Mouse (Mus musculus) brain, embryonic 14.5 days (tissue): Measurements from ENCODE around the gene Actg1. TPM values are rescaled to one million over a fixed set of nuclear protein-coding genes. Genes with fewer than 3 reads are reported as not detected.

Experiments used
- DNase-seq: peaks from one replicate; pipeline ENCODE4 v3.0.0-alpha.2; 2011; ENCODE audit warnings: low read depth
- CTCF ChIP-seq: fragments of 200-500 bp; IDR thresholded peaks from 2 replicates; pipeline ENCODE4 v1.5.1; 2012; ENCODE audit warnings: inconsistent platforms, mild to moderate bottlenecking, moderate library complexity, borderline replicate concordance; ENCODE audit not compliant: insufficient read depth, insufficient read length; ENCODE audit errors: extremely low read depth
- POLR2A ChIP-seq: fragments of 200-500 bp; IDR thresholded peaks from 2 replicates; pipeline ENCODE4 v1.6.1; 2012; ENCODE audit warnings: mild to moderate bottlenecking, inconsistent platforms, borderline replicate concordance; ENCODE audit not compliant: poor library complexity, insufficient read depth, insufficient read length, severe bottlenecking; ENCODE audit errors: extremely low read depth
- polyA plus RNA-seq: library from polyadenylated mRNA; depleted of rRNA; stranded (reverse); fragments of >200 nt; gene quantifications from 2 replicates; pipeline ENCODE4 v1.2.3, GENCODE M21; 2012; rRNA removed

Gene Actg1
- polyA plus RNA-seq, 1 experiment = 3,108 TPM

DNA sequence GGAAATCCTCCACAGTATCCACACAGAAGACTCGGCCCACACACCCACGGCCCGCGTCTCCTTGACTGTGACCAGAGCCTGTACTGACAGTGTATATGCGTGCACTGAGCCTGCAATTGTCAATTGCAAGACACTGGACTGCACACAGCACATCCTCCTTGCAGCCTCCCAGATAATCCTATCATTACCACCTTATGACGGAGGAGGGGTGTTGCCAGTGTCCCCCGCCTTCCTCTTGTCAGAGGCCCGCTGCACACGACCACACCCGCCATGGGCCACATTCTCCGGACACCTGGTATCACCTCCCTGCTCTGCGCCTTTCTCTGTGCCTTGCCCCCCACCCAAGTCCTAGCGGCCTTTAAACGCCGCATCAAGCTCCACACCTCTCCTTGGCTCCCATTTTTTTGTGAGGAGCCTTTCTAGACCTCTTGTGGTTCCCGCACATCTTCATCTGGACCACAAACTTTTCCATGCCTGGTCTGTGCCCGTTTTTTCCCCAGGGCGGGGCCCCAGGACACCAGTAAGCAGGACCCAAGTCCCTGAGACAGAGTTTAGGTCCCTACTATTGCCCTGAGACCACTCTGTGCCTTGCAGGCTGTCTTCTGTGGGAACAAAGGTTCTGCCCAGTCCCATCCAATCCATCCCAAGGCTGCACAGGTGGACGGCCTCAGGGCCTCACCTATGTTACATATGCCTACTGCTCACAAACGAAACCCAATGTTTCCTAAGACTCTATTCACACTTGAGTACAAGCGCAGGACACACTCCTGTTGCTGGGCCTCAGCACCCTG is 44.6 kb downstream of the Actg1 start:
- no peak for DNase-seq
- TF ChIP-seq POLR2A (no peak), CTCF (no peak)

DNA sequence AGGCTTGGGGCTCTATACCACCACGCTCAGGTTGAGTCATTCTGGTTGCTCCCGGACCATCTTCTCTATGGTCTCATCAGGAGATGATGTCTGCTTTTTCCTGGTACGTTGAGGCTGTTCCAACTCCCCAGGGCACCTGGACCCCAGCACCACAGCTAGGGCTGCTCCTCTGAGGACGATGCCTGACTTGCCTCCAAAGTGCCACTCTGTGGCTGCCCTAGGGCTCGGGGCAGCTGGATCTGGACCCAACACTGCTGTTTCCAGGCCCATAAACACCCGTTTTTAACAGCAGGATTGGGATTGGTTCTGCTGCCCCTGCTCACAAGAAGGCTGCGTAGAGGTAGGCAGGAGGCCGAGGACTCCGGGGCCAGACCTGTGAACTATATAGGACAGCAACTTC is 45.2 kb downstream of the Actg1 start:
- TF ChIP-seq CTCF (no peak), POLR2A (no peak)
- DNase-seq = no peak

DNA sequence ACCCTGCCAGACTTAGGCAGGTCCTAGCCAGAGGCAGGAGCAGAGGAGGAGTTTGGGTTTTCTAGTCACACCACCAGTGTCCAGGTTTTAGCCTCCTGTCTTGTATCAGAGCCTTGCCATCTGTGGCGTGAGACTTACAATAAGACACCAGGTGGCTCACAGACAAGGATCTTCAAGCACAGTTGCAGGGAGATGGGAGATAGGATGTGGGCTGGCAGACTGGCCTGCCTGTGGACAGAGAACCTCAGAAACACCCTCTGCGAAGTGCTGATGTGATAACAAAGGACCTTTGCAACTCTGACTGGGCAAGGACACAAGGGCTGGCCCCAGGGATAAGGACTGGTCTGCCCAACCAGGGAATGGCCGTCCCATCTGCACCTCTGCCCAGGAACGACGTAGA is 48.9 kb downstream of the Actg1 start:
- no peak for TF ChIP-seq CTCF
- TF ChIP-seq POLR2A = no peak
- DNase-seq = peak; percentile 56

- DNase-seq = no peak
- TF ChIP-seq POLR2A (no peak), CTCF (no peak)
Measured at GRCm38 (mm10) chr11:120298441-120299141, 49.8 kb downstream of the Actg1 start.

DNA sequence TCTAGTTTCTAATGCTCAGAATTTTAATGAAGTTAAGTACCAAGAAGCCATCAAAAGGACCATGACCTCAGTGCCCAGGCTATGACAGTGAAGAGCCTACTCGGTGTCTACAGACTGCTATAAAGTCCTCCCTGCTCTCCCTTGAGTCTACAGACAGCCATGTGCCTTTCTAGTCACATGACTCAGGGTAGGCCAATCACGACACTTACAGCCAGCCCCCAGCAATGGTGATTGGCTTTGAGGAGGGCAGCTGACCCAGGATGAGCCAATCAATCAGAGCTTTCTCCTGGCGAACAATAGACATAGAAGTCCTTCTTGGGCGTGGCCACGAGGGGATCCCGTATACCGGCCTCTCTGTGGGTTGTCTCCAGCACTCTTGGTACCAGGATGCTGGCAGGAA is 50.6 kb downstream of the Actg1 start:
- TF ChIP-seq CTCF (no peak), POLR2A (no peak)
- DNase-seq = peak; percentile 41

DNA sequence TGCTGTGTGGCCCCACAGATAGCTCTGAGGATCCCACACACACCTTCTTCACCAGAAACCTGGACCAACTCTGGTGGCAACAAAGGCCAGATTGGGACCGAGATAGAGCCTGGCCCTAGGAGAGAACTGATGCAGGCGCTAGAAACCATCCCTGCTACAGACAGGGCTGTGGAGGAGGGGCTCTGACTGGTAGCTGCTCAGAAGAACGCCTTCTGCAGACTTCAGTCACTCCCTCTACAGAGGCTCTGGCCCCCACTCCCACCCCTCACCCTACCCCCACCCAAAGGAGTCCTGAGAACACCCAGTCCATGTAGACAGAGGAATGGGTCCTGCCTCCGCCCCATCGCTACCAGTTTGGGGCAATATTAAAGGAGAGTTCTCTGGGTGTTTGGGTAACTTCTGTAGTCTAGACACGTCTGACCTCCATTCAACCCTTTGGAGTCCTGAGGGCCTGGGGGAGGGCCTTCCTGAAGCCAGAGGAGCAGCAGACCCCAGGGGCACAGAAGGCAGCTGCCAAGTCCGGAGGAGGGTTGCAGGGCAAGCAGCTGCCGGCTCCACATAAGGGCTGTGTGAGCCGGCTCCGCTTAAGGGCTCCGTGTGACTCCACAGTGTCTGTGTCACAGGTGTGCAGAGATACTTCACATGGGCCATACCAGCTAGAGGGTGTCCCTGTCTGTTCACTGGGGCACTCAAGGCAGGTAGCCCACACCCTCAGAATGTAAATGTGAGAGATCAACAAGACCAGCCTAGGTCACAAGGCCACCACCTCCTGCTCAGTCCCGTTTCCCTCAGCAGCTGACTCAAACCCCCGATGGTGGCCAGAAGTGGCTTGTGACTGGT is 51.8 kb downstream of the Actg1 start:
- peak; percentile 66 for DNase-seq
- TF ChIP-seq POLR2A (no peak), CTCF (no peak)

Other genes starting within 250 kb of the Actg1 start
- gene Tepsin, start 249.8 kb downstream of the Actg1 start, polyA plus RNA-seq = 47.4 and 59.4 TPM in 2 replicates
- 28.0 and 39.0 TPM in 2 replicates for gene Ndufaf8, start 249.6 kb downstream of the Actg1 start, polyA plus RNA-seq
- gene Slc38a10, start 197.2 kb downstream of the Actg1 start, polyA plus RNA-seq = 122 and 134 TPM in 2 replicates
- gene Bahcc1, start 115.6 kb downstream of the Actg1 start, polyA plus RNA-seq = 29.0 and 47.0 TPM in 2 replicates
- gene Fscn2, start 13.0 kb upstream of the Actg1 start, polyA plus RNA-seq = 0.95 and 0.96 TPM in 2 replicates
- 114 and 122 TPM in 2 replicates for gene Faap100, start 30.2 kb upstream of the Actg1 start, polyA plus RNA-seq
- gene Nploc4, start 89.2 kb upstream of the Actg1 start, polyA plus RNA-seq = 62.6 and 63.2 TPM in 2 replicates
- gene Tspan10, start 94.1 kb upstream of the Actg1 start, polyA plus RNA-seq = 0.04 and 0.10 TPM in 2 replicates
- gene Pde6g, start 105.0 kb upstream of the Actg1 start, polyA plus RNA-seq = 0.34 and 0.53 TPM in 2 replicates
- gene Oxld1, start 109.5 kb upstream of the Actg1 start, polyA plus RNA-seq = 7.1 and 12.2 TPM in 2 replicates
- 24.2 and 35.7 TPM in 2 replicates for gene Ccdc137, start 109.6 kb upstream of the Actg1 start, polyA plus RNA-seq
- 42.4 and 45.8 TPM in 2 replicates for gene Arl16, start 119.1 kb upstream of the Actg1 start, polyA plus RNA-seq
- 96.3 and 107 TPM in 2 replicates for gene Mrpl12, start 136.1 kb upstream of the Actg1 start, polyA plus RNA-seq
- gene Slc25a10, start 143.3 kb upstream of the Actg1 start, polyA plus RNA-seq = 40.6 and 57.3 TPM in 2 replicates
- 0.32 and 0.36 TPM in 2 replicates for gene Gcgr, start 182.2 kb upstream of the Actg1 start, polyA plus RNA-seq
- gene Mcrip1, start 201.2 kb upstream of the Actg1 start, polyA plus RNA-seq = 204 and 253 TPM in 2 replicates
- not detected in 2 replicates for gene Ppp1r27, start 202.6 kb upstream of the Actg1 start, polyA plus RNA-seq
- 162 and 206 TPM in 2 replicates for gene P4hb, start 224.7 kb upstream of the Actg1 start, polyA plus RNA-seq
- gene Arhgdia, start 233.1 kb upstream of the Actg1 start, polyA plus RNA-seq = 540 and 581 TPM in 2 replicates
- 86.8 and 89.7 TPM in 2 replicates for gene Alyref, start 249.8 kb upstream of the Actg1 start, polyA plus RNA-seq
- 175 and 222 TPM in 2 replicates for gene Anapc11, start 249.9 kb upstream of the Actg1 start, polyA plus RNA-seq